Mouse (Mus musculus) neural tube, embryonic 14.5 days (tissue): ENCODE measurements around the gene Duxbl1. TPM values are rescaled to one million over a fixed set of nuclear protein-coding genes. Genes with fewer than 3 reads are reported as not detected.
"Not testable (repeated sequence)": the region's sequence is repeated elsewhere in the genome, so short reads cannot be mapped to it uniquely, and the experiment has no call there.

Experiments
- ATAC-seq: fragments of 200-750 bp; cut with Nextera tagmentation; 2 replicates; pipeline ENCODE4 v1.8.0; 2017; ENCODE audit warnings: low read depth, mild to moderate bottlenecking, moderate TSS enrichment, moderate library complexity
- H3K27ac ChIP-seq: fragments of 300-500 bp; sonication (generic); 2 replicates; pipeline ENCODE4 v1.5.1; 2014; ENCODE audit warnings: low read depth, mild to moderate bottlenecking, control low read depth, low read length, moderate library complexity, mixed read lengths
- H3K27me3 ChIP-seq: fragments of 300-500 bp; sonication (generic); 2 replicates; pipeline ENCODE4 v1.6.1; 2014; ENCODE audit warnings: low read length; ENCODE audit not compliant: control insufficient read depth, insufficient read depth
- H3K36me3 ChIP-seq: fragments of 300-500 bp; sonication (generic); 2 replicates; pipeline ENCODE4 v1.6.1; 2014; ENCODE audit warnings: low read length, mixed read lengths; ENCODE audit not compliant: control insufficient read depth, insufficient read depth
- H3K4me1 ChIP-seq: fragments of 300-500 bp; sonication (generic); 2 replicates; pipeline ENCODE4 v1.6.1; 2014; ENCODE audit warnings: low read length; ENCODE audit not compliant: control insufficient read depth, insufficient read depth
- H3K4me2 ChIP-seq: fragments of 300-500 bp; sonication (generic); 2 replicates; pipeline ENCODE4 v1.6.1; 2014; ENCODE audit warnings: mild to moderate bottlenecking, low read depth, low read length, control low read depth
- H3K4me3 ChIP-seq: fragments of 300-500 bp; sonication (generic); 2 replicates; pipeline ENCODE4 v1.5.1; 2014; ENCODE audit warnings: low read depth, low read length, control low read depth, mixed read lengths
- H3K9ac ChIP-seq: fragments of 300-500 bp; sonication (generic); replicated peaks from 2 replicates; pipeline ENCODE4 v1.6.1; 2014; ENCODE audit warnings: low read depth, mild to moderate bottlenecking, control low read depth, low read length, mixed read lengths
- H3K9me3 ChIP-seq: fragments of 300-500 bp; sonication (generic); 2 replicates; pipeline ENCODE4 v1.6.1; 2016; ENCODE audit warnings: low read length; ENCODE audit not compliant: control insufficient read depth
- WGBS: fragments of 180-500 bp; shearing (Covaris S2); extraction: QIAGEN DNeasy Blood & Tissue Kit; methylation state at CpG from one replicate; pipeline ENCODE4 v1.1.7; 2014; 5-methylcytosine and 5-hydroxymethylcytosine counted together
- polyA plus RNA-seq: library from polyadenylated mRNA; unstranded; fragments of >200 nt; fragmentation: Nextera tagmentation; extraction: Ambion mirVana; gene quantifications from 2 replicates; pipeline ENCODE4 v1.2.1, GENCODE M21; 2014

The Duxbl1 gene
- polyA plus RNA-seq, 1 experiment from 2014 or later, result 1.7 TPM

DNA sequence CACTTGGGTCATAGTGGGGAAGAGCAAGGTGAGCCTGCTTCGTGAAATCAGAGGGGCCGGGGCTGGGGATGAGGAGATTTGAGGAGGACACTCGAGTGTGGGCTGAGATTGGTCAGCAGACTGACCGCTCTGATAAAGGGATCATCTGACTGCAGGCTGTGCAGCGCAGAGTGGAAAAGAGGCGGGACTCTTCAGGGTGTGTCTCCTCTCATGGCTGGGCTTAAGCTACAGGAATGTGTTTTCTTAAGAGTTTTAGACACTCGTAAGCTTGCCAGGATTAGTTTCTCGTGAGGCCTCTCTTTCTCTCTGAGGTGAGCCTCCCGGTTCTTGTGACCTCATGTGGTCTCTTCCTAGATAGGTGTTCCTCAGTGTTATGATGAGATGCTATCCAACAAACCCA is 43.2 kb downstream of the Duxbl1 start:
- H3K4me3 ChIP-seq, H3K4me1 ChIP-seq, H3K9ac ChIP-seq, H3K4me2 ChIP-seq, H3K36me3 ChIP-seq, ATAC-seq, H3K27ac ChIP-seq, H3K9me3 ChIP-seq, H3K27me3 ChIP-seq: not testable (repeated sequence)
- no CpG with 5 or more reads among the region's 9 CpGs for WGBS

DNA sequence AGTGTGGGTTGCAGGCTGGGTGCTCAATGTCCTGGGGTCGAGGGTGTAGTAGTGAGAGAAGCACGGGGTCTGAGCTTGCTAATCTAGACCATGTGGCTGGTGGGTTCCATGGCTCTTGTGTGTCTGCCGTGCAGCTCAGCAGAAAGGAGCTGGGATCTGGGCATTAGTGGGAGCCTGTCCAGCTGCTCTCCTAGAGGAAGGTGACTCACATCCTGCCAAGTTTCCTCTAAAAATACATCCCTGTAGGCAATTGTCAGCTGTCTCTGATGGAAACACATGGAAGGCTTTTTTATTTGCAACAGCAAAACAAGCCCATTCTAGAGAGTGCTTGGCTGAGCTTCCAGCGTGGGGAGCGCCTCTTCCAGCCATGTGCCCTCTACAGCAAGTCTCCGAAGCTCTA is 44.5 kb downstream of the Duxbl1 start:
- H3K4me1 ChIP-seq, H3K4me2 ChIP-seq, H3K36me3 ChIP-seq, H3K27ac ChIP-seq, ATAC-seq, H3K9ac ChIP-seq, H3K27me3 ChIP-seq, H3K9me3 ChIP-seq, H3K4me3 ChIP-seq: not testable (repeated sequence)
- WGBS, result no CpG with 5 or more reads among the region's 6 CpGs

DNA sequence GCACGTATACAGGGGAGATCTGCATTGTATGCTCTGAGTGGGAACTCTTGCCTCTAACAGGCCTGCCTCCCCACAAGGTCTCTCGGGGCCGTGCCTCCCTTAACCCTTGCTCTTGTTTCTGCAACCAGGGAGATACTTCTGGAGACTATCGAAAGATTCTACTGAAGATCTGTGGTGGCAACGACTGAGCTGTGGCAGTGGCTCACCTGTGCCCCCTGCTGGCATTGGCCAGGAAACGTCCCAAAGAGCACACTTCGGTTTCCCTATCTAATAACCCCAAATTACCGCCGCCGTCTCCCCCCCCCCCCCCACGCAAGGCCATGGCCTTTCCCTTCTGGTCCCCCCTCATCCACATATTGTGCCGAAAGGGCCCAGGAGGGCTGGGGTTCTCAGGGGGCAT is 47.3 kb downstream of the Duxbl1 start:
- not testable (repeated sequence) for ATAC-seq, H3K4me3 ChIP-seq, H3K27me3 ChIP-seq, H3K27ac ChIP-seq, H3K36me3 ChIP-seq, H3K4me2 ChIP-seq, H3K9me3 ChIP-seq, H3K9ac ChIP-seq, H3K4me1 ChIP-seq
- WGBS, result no CpG with 5 or more reads among the region's 12 CpGs

DNA sequence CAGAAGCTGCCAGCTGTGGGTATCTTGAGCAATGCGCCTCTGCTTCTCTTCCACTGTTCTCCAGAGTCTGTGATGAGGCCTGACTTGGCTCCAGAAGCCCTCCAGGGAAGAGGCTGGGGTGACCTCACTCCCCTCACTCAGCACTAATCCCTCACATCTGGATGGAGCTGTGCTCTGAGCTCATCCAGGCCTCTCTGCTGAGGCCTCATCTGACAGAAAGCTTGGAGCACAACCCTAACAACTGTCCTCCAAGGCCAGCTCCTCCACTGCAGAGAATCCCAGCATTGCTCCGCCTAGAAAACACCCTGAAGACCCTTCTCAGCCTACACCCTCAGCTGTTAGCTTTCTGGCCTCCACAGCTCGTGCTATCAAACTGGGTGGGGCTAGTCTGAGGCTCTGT is 56.0 kb downstream of the Duxbl1 start:
- not testable (repeated sequence) for H3K9me3 ChIP-seq, H3K4me3 ChIP-seq, H3K4me1 ChIP-seq, H3K9ac ChIP-seq, H3K27me3 ChIP-seq, H3K4me2 ChIP-seq, ATAC-seq, H3K36me3 ChIP-seq, H3K27ac ChIP-seq
- no CpG with 5 or more reads among the region's 3 CpGs for WGBS

DNA sequence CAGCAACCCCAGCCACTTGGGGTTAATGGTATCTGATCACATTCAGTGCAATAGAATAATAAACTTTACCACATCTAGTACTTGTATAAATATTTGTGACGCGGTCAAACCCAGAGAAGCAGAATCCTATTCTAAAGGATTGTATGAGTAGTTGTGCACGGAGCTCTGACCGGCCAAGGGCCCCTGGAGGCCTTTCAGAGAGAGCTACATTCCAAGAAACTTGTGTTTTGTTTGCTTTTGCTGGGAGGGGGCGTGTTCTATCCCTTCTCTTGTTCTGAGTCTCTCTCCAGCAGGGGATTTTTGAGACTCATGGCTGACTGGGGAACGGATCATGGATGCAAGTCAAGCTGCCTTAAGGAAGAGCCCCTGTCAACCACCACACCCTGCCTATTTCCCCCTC is 57.1 kb downstream of the Duxbl1 start:
- H3K9ac ChIP-seq, ATAC-seq, H3K4me2 ChIP-seq, H3K27ac ChIP-seq, H3K4me3 ChIP-seq, H3K4me1 ChIP-seq, H3K36me3 ChIP-seq, H3K27me3 ChIP-seq, H3K9me3 ChIP-seq: not testable (repeated sequence)
- no CpG with 5 or more reads among the region's 6 CpGs for WGBS

Other genes starting within 250 kb of the Duxbl1 start
- 11.0 and 17.5 TPM in 2 replicates for gene Zcchc24, start 209.5 kb upstream of the Duxbl1 start, polyA plus RNA-seq
- 0.91 and 1.7 TPM in 2 replicates for gene Anxa11, start 136.4 kb upstream of the Duxbl1 start, polyA plus RNA-seq
- not detected in 2 replicates for gene Plac9a, start 75.5 kb upstream of the Duxbl1 start, polyA plus RNA-seq
- gene Tmem254a, start 50.9 kb upstream of the Duxbl1 start, polyA plus RNA-seq, result 4.8 and 9.1 TPM in 2 replicates
- not detected in 2 replicates for gene Cphx1, start 40.3 kb upstream of the Duxbl1 start, polyA plus RNA-seq
- 2.0 and 8.7 TPM in 2 replicates for gene Gm9780, start 64.1 kb downstream of the Duxbl1 start, polyA plus RNA-seq
- 17.4 and 22.3 TPM in 2 replicates for gene Tmem254c, start 88.8 kb downstream of the Duxbl1 start, polyA plus RNA-seq
- gene Cphx2, start 102.9 kb downstream of the Duxbl1 start, polyA plus RNA-seq, result not detected in 2 replicates
- gene Cphx3, start 103.7 kb downstream of the Duxbl1 start, polyA plus RNA-seq, result not detected in 2 replicates
- gene Duxbl2, start 139.8 kb downstream of the Duxbl1 start, polyA plus RNA-seq, result 2.6 TPM in 1 of 2 replicates, not detected in the other
- 0.46 and 3.0 TPM in 2 replicates for gene Plac9b, start 203.9 kb downstream of the Duxbl1 start, polyA plus RNA-seq
- gene Tmem254b, start 228.5 kb downstream of the Duxbl1 start, polyA plus RNA-seq, result 23.3 and 28.7 TPM in 2 replicates